Mouse (Mus musculus): ENCODE measurements around the gene Agbl4. TPM values are rescaled to one million over a fixed set of nuclear protein-coding genes. Genes with fewer than 3 reads are reported as not detected.

Gene Agbl4
- not detected in 2 replicates for total RNA-seq (2023)

GRCm38 (mm10) chr4:110397618-110398045 lies at the start of gene Agbl4:
Agbl4 (plus strand) TSS chr4:110397661.

GRCm38 (mm10) chr4:110351178-110352000 lies 46.1 kb upstream of the Agbl4 start, which contains the start of gene Elavl4:
Elavl4 (minus strand) TSS chr4:110351909.

GRCm38 (mm10) chr4:111414818-111415488 lies 1017.5 kb downstream of the Agbl4 start, which contains the start of gene Bend5:
Bend5 (plus strand) TSS chr4:111415006.

Other genes starting within 250 kb of the Agbl4 start
- gene Elavl4, start 45.8 kb upstream of the Agbl4 start, total RNA-seq (2023) = not detected in 2 replicates